Mouse (Mus musculus): ENCODE data around the gene Dgke. TPM values are rescaled to one million over a fixed set of nuclear protein-coding genes. Genes with fewer than 3 reads are reported as not detected.

Gene Dgke
- polyA plus RNA-seq (2012; rRNA removed) (0.55 and 0.63 TPM in 2 replicates), polyA plus RNA-seq (2014; fragmentation: Nextera tagmentation; extraction: Ambion mirVana) (0.37 and 0.39 TPM in 2 replicates)

- Histone ChIP-seq H3K4me3 (ENCODE audit: insufficient read depth in 1 of 2, low read depth in 2 of 2, low read length in 2 of 2) (no peak within 1 kb of the TSS), H3K27me3 (ENCODE audit: control insufficient read depth, insufficient read depth, low read length) (no peaks in the 10 kb centered on the region), H3K36me3 (replicated peaks; ENCODE audit: control insufficient read depth, insufficient read depth, low read depth) (no peaks in the 10 kb centered on the region), H3K9ac (replicated peaks) (no peak within 1 kb of the TSS), H3K4me1 (replicated peaks; ENCODE audit: control insufficient read depth in 2 of 2, insufficient read depth in 2 of 2, low read length in 1 of 2) (peaks cover 8% of the 10 kb centered on the region in 2 experiments), H3K4me2 (ENCODE audit: low read depth) (no peak within 1 kb of the TSS), H3K27ac (no peak within 1 kb of the TSS), H3K9me3 (ENCODE audit: control insufficient read depth, low read length) (no peaks in the 10 kb centered on the region)
- TF ChIP-seq EP300 (IDR thresholded peaks at IDR 0.05; ENCODE audit: low read depth) (no peak), CTCF (IDR thresholded peaks at IDR 0.05; ENCODE audit: low read depth) (no peak)
- WGBS (ENCODE audit: insufficient replicate concordance) = 86% methylated on average over 1 of the region's 1 CpGs
- DNase-seq (ENCODE audit: low read depth in 3 of 3, low spot score in 3 of 3) (no peak), ATAC-seq (ENCODE audit: insufficient read depth) (no peak)
These were observed at the start of gene Dgke for GRCm38 (mm10) chr11:89066750-89067149. TSS of gene Dgke (minus strand) at chr11:89066850.

- Histone ChIP-seq H3K27ac (no peak overlapping the region), H3K36me3 (replicated peaks; ENCODE audit: control insufficient read depth, insufficient read depth, low read depth) (no peaks in the 10 kb centered on the region), H3K27me3 (ENCODE audit: control insufficient read depth, insufficient read depth, low read length) (no peaks in the 10 kb centered on the region), H3K9me3 (ENCODE audit: control insufficient read depth, low read length) (no peaks in the 10 kb centered on the region), H3K4me3 (ENCODE audit: insufficient read depth in 1 of 2, low read depth in 2 of 2, low read length in 2 of 2) (no peak overlapping the region), H3K4me1 (replicated peaks; ENCODE audit: control insufficient read depth in 2 of 2, insufficient read depth in 2 of 2, low read length in 1 of 2) (no peaks in the 10 kb centered on the region), H3K9ac (replicated peaks) (no peak overlapping the region), H3K4me2 (ENCODE audit: low read depth) (no peak overlapping the region)
- no peak for TF ChIP-seq EP300 (IDR thresholded peaks at IDR 0.05; ENCODE audit: low read depth)
- TF ChIP-seq CTCF (IDR thresholded peaks at IDR 0.05; ENCODE audit: low read depth) = no peak
- 34% methylated on average over 12 of the region's 12 CpGs for WGBS (ENCODE audit: insufficient replicate concordance)
- DNase-seq (ENCODE audit: low read depth in 3 of 3, low spot score in 3 of 3) (no peak), ATAC-seq (ENCODE audit: insufficient read depth) (no peak)
These were observed 40.6 kb upstream of the Dgke start for GRCm38 (mm10) chr11:89107180-89107807.

GRCm38 (mm10) chr11:89105823-89106222 lies 39.2 kb upstream of the Dgke start:
- Histone ChIP-seq H3K27ac (no peak overlapping the region), H3K9ac (replicated peaks) (no peak overlapping the region), H3K4me1 (replicated peaks; ENCODE audit: control insufficient read depth in 2 of 2, insufficient read depth in 2 of 2, low read length in 1 of 2) (peaks cover 0 to 4% of the 10 kb centered on the region in 2 experiments; a peak in 1 of 4 replicates), H3K4me3 (ENCODE audit: insufficient read depth in 1 of 2, low read depth in 2 of 2, low read length in 2 of 2) (no peak overlapping the region), H3K36me3 (replicated peaks; ENCODE audit: control insufficient read depth, insufficient read depth, low read depth) (no peaks in the 10 kb centered on the region), H3K27me3 (ENCODE audit: control insufficient read depth, insufficient read depth, low read length) (no peaks in the 10 kb centered on the region), H3K9me3 (ENCODE audit: control insufficient read depth, low read length) (no peaks in the 10 kb centered on the region), H3K4me2 (ENCODE audit: low read depth) (no peak overlapping the region)
- ATAC-seq (ENCODE audit: insufficient read depth) (no peak), DNase-seq (ENCODE audit: low read depth in 3 of 3, low spot score in 3 of 3) (peak in 1 of 3 experiments; percentile 23)
- peak; percentile 19; the same call in 1 of the 2 replicates for TF ChIP-seq CTCF (IDR thresholded peaks at IDR 0.05; ENCODE audit: low read depth)
- TF ChIP-seq EP300 (IDR thresholded peaks at IDR 0.05; ENCODE audit: low read depth) = no peak
- 67% methylated on average over 11 of the region's 11 CpGs for WGBS (ENCODE audit: insufficient replicate concordance)

GRCm38 (mm10) chr11:89105211-89105610 lies 38.6 kb upstream of the Dgke start:
- Histone ChIP-seq H3K4me1 (replicated peaks; ENCODE audit: control insufficient read depth in 2 of 2, insufficient read depth in 2 of 2, low read length in 1 of 2) (peaks cover 0 to 4% of the 10 kb centered on the region in 2 experiments; a peak in 1 of 4 replicates), H3K9ac (replicated peaks) (no peak overlapping the region), H3K27ac (no peak overlapping the region), H3K36me3 (replicated peaks; ENCODE audit: control insufficient read depth, insufficient read depth, low read depth) (no peaks in the 10 kb centered on the region), H3K4me2 (ENCODE audit: low read depth) (no peak overlapping the region), H3K9me3 (ENCODE audit: control insufficient read depth, low read length) (no peaks in the 10 kb centered on the region), H3K27me3 (ENCODE audit: control insufficient read depth, insufficient read depth, low read length) (no peaks in the 10 kb centered on the region), H3K4me3 (ENCODE audit: insufficient read depth in 1 of 2, low read depth in 2 of 2, low read length in 2 of 2) (no peak overlapping the region)
- WGBS (ENCODE audit: insufficient replicate concordance) = 79% methylated on average over 8 of the region's 8 CpGs
- DNase-seq (ENCODE audit: low read depth in 3 of 3, low spot score in 3 of 3) = no peak
- ATAC-seq (ENCODE audit: insufficient read depth) = no peak
- no peak for TF ChIP-seq EP300 (IDR thresholded peaks at IDR 0.05; ENCODE audit: low read depth)
- TF ChIP-seq CTCF (IDR thresholded peaks at IDR 0.05; ENCODE audit: low read depth) = no peak

- no peak for DNase-seq (ENCODE audit: low read depth in 3 of 3, low spot score in 3 of 3)
- no peaks in the 10 kb centered on the region for H3K27me3 ChIP-seq (ENCODE audit: control insufficient read depth, insufficient read depth, low read length)
- TF ChIP-seq EP300 (IDR thresholded peaks at IDR 0.05; ENCODE audit: low read depth) (no peak), CTCF (IDR thresholded peaks at IDR 0.05; ENCODE audit: low read depth) (no peak)
- H3K9ac ChIP-seq (replicated peaks) = no peak overlapping the region
- 69% methylated on average over 14 of the region's 14 CpGs for WGBS (ENCODE audit: insufficient replicate concordance)
- ATAC-seq (ENCODE audit: insufficient read depth) = no peak
- no peak overlapping the region for H3K27ac ChIP-seq
- H3K4me1 ChIP-seq (replicated peaks; ENCODE audit: control insufficient read depth in 2 of 2, insufficient read depth in 2 of 2, low read length in 1 of 2) = peaks cover 0 to 4% of the 10 kb centered on the region in 2 experiments; a peak in 1 of 4 replicates
- no peaks in the 10 kb centered on the region for H3K9me3 ChIP-seq (ENCODE audit: control insufficient read depth, low read length)
- H3K36me3 ChIP-seq (replicated peaks; ENCODE audit: control insufficient read depth, insufficient read depth, low read depth) = no peaks in the 10 kb centered on the region
- H3K4me2 ChIP-seq (ENCODE audit: low read depth) = no peak overlapping the region
- no peak overlapping the region for H3K4me3 ChIP-seq (ENCODE audit: insufficient read depth in 1 of 2, low read depth in 2 of 2, low read length in 2 of 2)
These were observed 36.5 kb upstream of the Dgke start for GRCm38 (mm10) chr11:89103166-89103565.
